Mouse (Mus musculus) lung, embryonic 14.5 days (tissue): ENCODE results near the gene Zfp524. TPM values are rescaled to one million over a fixed set of nuclear protein-coding genes. Genes with fewer than 3 reads are reported as not detected.
"Not testable (repeated sequence)": the region's sequence is repeated elsewhere in the genome, so short reads cannot be mapped to it uniquely, and the experiment has no call there.

Experiments used
- ATAC-seq: fragments of 200-750 bp; cut with Nextera tagmentation; 2 replicates; pipeline ENCODE4 v1.8.0; 2017; ENCODE audit warnings: mild to moderate bottlenecking, moderate TSS enrichment, moderate library complexity; ENCODE audit not compliant: insufficient read depth
- DNase-seq: peaks from one replicate; pipeline ENCODE4 v3.0.0-alpha.2; 2015
- H3K27ac ChIP-seq: fragments of 300-500 bp; sonication (generic); 2 replicates; pipeline ENCODE4 v1.5.1; 2014; ENCODE audit warnings: low read depth, mild to moderate bottlenecking, moderate library complexity
- H3K27me3 ChIP-seq: fragments of 300-500 bp; sonication (generic); 2 replicates; pipeline ENCODE4 v1.6.1; 2014; ENCODE audit warnings: low read length, control low read depth; ENCODE audit not compliant: insufficient read depth
- H3K36me3 ChIP-seq: fragments of 300-500 bp; sonication (generic); 2 replicates; pipeline ENCODE4 v1.6.1; 2014; ENCODE audit warnings: control low read depth; ENCODE audit not compliant: insufficient read depth
- H3K4me1 ChIP-seq: fragments of 300-500 bp; sonication (generic); 2 replicates; pipeline ENCODE4 v1.6.1; 2014; ENCODE audit warnings: antibody characterized with exemption, control low read depth; ENCODE audit not compliant: insufficient read depth
- H3K4me2 ChIP-seq: fragments of 300-500 bp; sonication (generic); 2 replicates; pipeline ENCODE4 v1.6.1; 2014; ENCODE audit warnings: mild to moderate bottlenecking
- H3K4me3 ChIP-seq: fragments of 300-500 bp; sonication (generic); 2 replicates; pipeline ENCODE4 v1.5.1; 2014; ENCODE audit warnings: low read depth, low read length
- H3K9ac ChIP-seq: fragments of 300-500 bp; sonication (generic); 2 replicates; pipeline ENCODE4 v1.6.1; 2014
- H3K9me3 ChIP-seq: fragments of 300-500 bp; sonication (generic); 2 replicates; pipeline ENCODE4 v1.6.1; 2016; ENCODE audit warnings: low read depth, low read length, control low read depth
- CTCF ChIP-seq: IDR thresholded peaks from 2 replicates; pipeline ENCODE4 v1.5.1; 2016; ENCODE audit warnings: antibody characterized with exemption, low read depth
- WGBS: fragments of 180-500 bp; shearing (Covaris S2); extraction: QIAGEN DNeasy Blood & Tissue Kit; methylation state at CpG from one replicate; pipeline ENCODE4 v1.1.7; 2014; 5-methylcytosine and 5-hydroxymethylcytosine counted together
- polyA plus RNA-seq: library from polyadenylated mRNA; unstranded; fragments of >200 nt; fragmentation: Nextera tagmentation; extraction: Ambion mirVana; gene quantifications from 2 replicates; pipeline ENCODE4 v1.2.1, GENCODE M21; 2014

The Zfp524 gene
- polyA plus RNA-seq, 1 experiment from 2014 or later: 13.6 TPM

GRCm38 (mm10) chr7:5016920-5017319 lies 2.7 kb downstream of the Zfp524 start:
- H3K4me2 ChIP-seq: no peak overlapping the region
- no peak for DNase-seq
- H3K36me3 ChIP-seq: peaks cover 15% of the 10 kb centered on the region
- no peak overlapping the region for H3K4me3 ChIP-seq
- no peak for ATAC-seq
- H3K4me1 ChIP-seq: no peaks in the 10 kb centered on the region
- H3K9ac ChIP-seq: no peak overlapping the region
- no peak for TF ChIP-seq CTCF
- no peaks in the 10 kb centered on the region for H3K27me3 ChIP-seq
- 85% methylated on average over 2 of the region's 2 CpGs for WGBS
- H3K27ac ChIP-seq: no peak overlapping the region
- no peaks in the 10 kb centered on the region for H3K9me3 ChIP-seq

DNA sequence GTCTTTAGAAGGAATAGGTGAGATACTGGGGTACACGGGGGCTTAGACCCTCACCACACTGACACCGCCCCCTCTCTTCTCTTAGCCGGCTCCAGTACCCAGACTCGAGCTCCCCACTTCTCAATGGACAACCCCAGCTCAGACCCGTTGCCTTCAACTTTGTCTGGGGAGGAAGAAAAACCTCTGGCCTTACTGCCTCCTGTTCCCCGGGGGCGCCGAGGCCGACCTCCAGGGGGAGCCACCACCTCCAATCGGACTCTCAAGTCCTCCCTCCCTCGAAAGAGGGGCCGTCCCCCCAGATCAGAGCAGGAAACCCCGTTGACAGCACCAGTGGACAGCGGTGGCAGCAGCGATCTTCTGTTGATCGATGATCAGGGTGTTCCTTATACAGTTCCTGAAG lies 3.1 kb downstream of the Zfp524 start:
- DNase-seq (no peak), ATAC-seq (no peak)
- Histone ChIP-seq H3K27ac (no peak overlapping the region), H3K4me1 (no peaks in the 10 kb centered on the region), H3K27me3 (no peaks in the 10 kb centered on the region), H3K36me3 (peaks cover 16% of the 10 kb centered on the region), H3K4me3 (no peak overlapping the region), H3K9ac (no peak overlapping the region), H3K9me3 (no peaks in the 10 kb centered on the region), H3K4me2 (no peak overlapping the region)
- TF ChIP-seq CTCF: no peak
- WGBS: 93% methylated on average over 16 of the region's 16 CpGs

DNA sequence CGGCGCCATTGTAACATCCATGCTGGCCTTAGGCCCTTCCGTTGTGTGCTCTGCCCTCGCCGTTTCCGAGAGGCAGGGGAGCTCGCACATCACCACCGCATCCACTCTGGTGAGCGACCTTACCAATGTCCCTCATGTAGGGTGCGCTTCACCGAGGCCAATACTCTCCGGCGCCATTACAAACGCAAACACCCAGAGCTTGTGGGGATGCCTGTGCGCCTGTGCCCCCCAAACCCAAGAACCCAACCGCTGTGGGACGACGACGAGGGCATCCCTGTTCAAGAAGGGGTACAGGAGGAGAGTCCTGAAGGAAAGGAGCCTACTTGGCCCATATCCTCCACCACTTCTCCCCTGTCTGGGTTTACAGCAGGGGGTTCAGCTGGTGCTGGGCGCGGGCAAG lies 3.7 kb downstream of the Zfp524 start:
- H3K4me1 ChIP-seq: no peaks in the 10 kb centered on the region
- H3K9me3 ChIP-seq: no peaks in the 10 kb centered on the region

GRCm38 (mm10) chr7:5019576-5019975 lies 5.4 kb downstream of the Zfp524 start:
- Histone ChIP-seq H3K9ac (peak overlapping the region; percentile 92), H3K27ac (peak overlapping the region; percentile 96), H3K4me2 (peak overlapping the region; percentile 70), H3K4me3 (peak overlapping the region; percentile 73), H3K36me3 (peaks cover 32% of the 10 kb centered on the region)
- not testable (repeated sequence) for H3K9me3 ChIP-seq, H3K4me1 ChIP-seq, H3K27me3 ChIP-seq, ATAC-seq
- WGBS: 28% methylated on average over 8 of the region's 8 CpGs
- peak; percentile 18 for DNase-seq

More for the DNA sequence above, 3.7 kb downstream of the Zfp524 start:
- DNase-seq (no peak), ATAC-seq (no peak)
- no peaks in the 10 kb centered on the region for H3K27me3 ChIP-seq
- TF ChIP-seq CTCF: no peak
- H3K9ac ChIP-seq: no peak overlapping the region
- no peak overlapping the region for H3K27ac ChIP-seq
- peaks cover 16% of the 10 kb centered on the region for H3K36me3 ChIP-seq
- no peak overlapping the region for H3K4me3 ChIP-seq
- no peak overlapping the region for H3K4me2 ChIP-seq
- 95% methylated on average over 21 of the region's 21 CpGs for WGBS

GRCm38 (mm10) chr7:5020000-5020681 lies 5.9 kb downstream of the Zfp524 start, which contains the start of the genes Zfp865 and Ccdc106:
Gene Zfp865, plus strand, starts transcription at chr7:5020376.
Gene Ccdc106, plus strand, starts transcription at chr7:5020553.
- no peaks in the 10 kb centered on the region for H3K9me3 ChIP-seq
- under 1% methylated on average over 44 of the region's 49 CpGs for WGBS
- peak; percentile 86 for ATAC-seq
- TF ChIP-seq CTCF: no peak
- H3K9ac ChIP-seq: peak within 1 kb of the TSS; percentile 92
- no peaks in the 10 kb centered on the region for H3K27me3 ChIP-seq
- peaks cover 37% of the 10 kb centered on the region for H3K36me3 ChIP-seq
- peak within 1 kb of the TSS; percentile 96 for H3K27ac ChIP-seq
- peak; percentile 99 for DNase-seq
- peak within 1 kb of the TSS; percentile 73 for H3K4me3 ChIP-seq
- H3K4me2 ChIP-seq: peak within 1 kb of the TSS; percentile 70
- no peaks in the 10 kb centered on the region for H3K4me1 ChIP-seq

- H3K4me2 ChIP-seq: peak overlapping the region; percentile 70
- DNase-seq (peak; percentile 39), ATAC-seq (peak; percentile 47; the same call in 1 of the 2 replicates)
- peak overlapping the region; percentile 92 for H3K9ac ChIP-seq
- H3K36me3 ChIP-seq: peaks cover 40% of the 10 kb centered on the region
- no peaks in the 10 kb centered on the region for H3K27me3 ChIP-seq
- peak overlapping the region; percentile 73 for H3K4me3 ChIP-seq
- H3K4me1 ChIP-seq: no peaks in the 10 kb centered on the region
- under 1% methylated on average over 14 of the region's 15 CpGs for WGBS
- TF ChIP-seq CTCF: no peak
- H3K27ac ChIP-seq: peak overlapping the region; percentile 96
- no peaks in the 10 kb centered on the region for H3K9me3 ChIP-seq
These were observed 6.5 kb downstream of the Zfp524 start for GRCm38 (mm10) chr7:5020685-5021084.

- Histone ChIP-seq H3K36me3 (peaks cover 45% of the 10 kb centered on the region), H3K9ac (peak overlapping the region; percentile 92), H3K4me2 (peak overlapping the region; percentile 70), H3K27ac (0 out of 2 replicates have a peak overlapping the region, but pooled peaks have one; percentile 96), H3K9me3 (no peaks in the 10 kb centered on the region), H3K4me1 (no peaks in the 10 kb centered on the region), H3K4me3 (peak overlapping the region; percentile 73), H3K27me3 (no peaks in the 10 kb centered on the region)
- DNase-seq (no peak), ATAC-seq (no peak)
- WGBS: 45% methylated on average over 5 of the region's 5 CpGs
- no peak for TF ChIP-seq CTCF
These were observed 7.0 kb downstream of the Zfp524 start for GRCm38 (mm10) chr7:5021197-5021596.
